Mouse (Mus musculus) liver, embryonic 14.5 days (tissue): ENCODE data around the gene Tmem132b.

Source experiments
- CTCF ChIP-seq: IDR thresholded peaks from 2 replicates; pipeline ENCODE4 v1.5.1; 2016; ENCODE audit warnings: antibody characterized with exemption, low read depth, control low read depth
- EP300 ChIP-seq: IDR thresholded peaks from 2 replicates; pipeline ENCODE4 v1.6.1; 2016; ENCODE audit warnings: antibody characterized with exemption, low read depth

DNA sequence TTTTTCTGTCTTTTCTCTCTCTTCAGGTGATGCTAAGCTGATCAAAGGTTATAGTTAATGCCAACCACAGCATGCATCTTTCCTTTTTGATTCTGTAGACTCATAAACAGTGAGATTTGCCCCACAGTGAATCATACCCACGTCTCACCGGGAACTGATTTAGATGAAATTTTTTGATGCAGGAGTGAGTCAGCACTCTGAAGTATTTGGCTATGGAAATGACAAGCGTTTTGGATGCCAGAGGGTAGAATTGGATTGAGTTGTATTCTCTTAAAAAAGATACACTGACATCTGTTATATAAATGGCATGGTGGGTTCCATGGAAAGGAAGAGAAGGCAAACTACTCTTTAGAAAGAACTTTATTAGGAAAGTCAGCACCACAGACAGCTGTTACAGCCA, 297.8 kb downstream of the Tmem132b start:
- TF ChIP-seq CTCF, result no peak
- no peak for TF ChIP-seq EP300
